Mouse (Mus musculus): ENCODE data around the gene Unc93b1.

GRCm38 (mm10) chr19:3955033-3955432, 20.0 kb downstream of the Unc93b1 start:
- TF ChIP-seq EP300 (IDR thresholded peaks at IDR 0.05; ENCODE audit: low read depth) (no peak), CTCF (IDR thresholded peaks at IDR 0.05; ENCODE audit: low read depth) (no peak)
